Mouse (Mus musculus) embryonic facial prominence, embryonic 14.5 days (tissue): ENCODE measurements around the gene Ism2. TPM values are rescaled to one million over a fixed set of nuclear protein-coding genes. Genes with fewer than 3 reads are reported as not detected.

ENCODE experiments used
- ATAC-seq: fragments of 200-750 bp; cut with Nextera tagmentation; 2 replicates; pipeline ENCODE4 v1.8.0; 2017; ENCODE audit warnings: low read depth, moderate number of reproducible peaks, moderate TSS enrichment
- DNase-seq: peaks from one replicate; pipeline ENCODE4 v3.0.0-alpha.2; 2015; ENCODE audit warnings: low spot score
- H3K27ac ChIP-seq: fragments of 300-500 bp; sonication (generic); replicated peaks from 2 replicates; pipeline ENCODE4 v1.5.1; 2014; ENCODE audit warnings: low read depth, mild to moderate bottlenecking, low read length, moderate library complexity
- H3K27me3 ChIP-seq: fragments of 300-500 bp; sonication (generic); replicated peaks from 2 replicates; pipeline ENCODE4 v1.6.1; 2014; ENCODE audit warnings: low read length; ENCODE audit not compliant: control insufficient read depth, insufficient read depth
- H3K36me3 ChIP-seq: fragments of 300-500 bp; sonication (generic); 2 replicates; pipeline ENCODE4 v1.6.1; 2014; ENCODE audit warnings: low read length, mixed read lengths; ENCODE audit not compliant: control insufficient read depth, insufficient read depth
- H3K4me1 ChIP-seq: fragments of 300-500 bp; sonication (generic); 2 replicates; pipeline ENCODE4 v1.6.1; 2014; ENCODE audit warnings: antibody characterized with exemption, low read length; ENCODE audit not compliant: control insufficient read depth, insufficient read depth
- H3K4me2 ChIP-seq: fragments of 300-500 bp; sonication (generic); 2 replicates; pipeline ENCODE4 v1.6.1; 2014; ENCODE audit warnings: low read depth, mild to moderate bottlenecking, low read length, moderate library complexity, mixed read lengths
- H3K4me3 ChIP-seq: fragments of 300-500 bp; sonication (generic); 2 replicates; pipeline ENCODE4 v1.5.1; 2014; ENCODE audit warnings: low read depth, mild to moderate bottlenecking, low read length
- H3K9ac ChIP-seq: fragments of 300-500 bp; sonication (generic); 2 replicates; pipeline ENCODE4 v1.6.1; 2014; ENCODE audit warnings: low read depth, mild to moderate bottlenecking, low read length, moderate library complexity, mixed read lengths
- H3K9me3 ChIP-seq: fragments of 300-500 bp; sonication (generic); 2 replicates; pipeline ENCODE4 v1.6.1; 2016; ENCODE audit warnings: low read length; ENCODE audit not compliant: control insufficient read depth
- WGBS: fragments of 180-500 bp; shearing (Covaris S2); extraction: QIAGEN DNeasy Blood & Tissue Kit; methylation state at CpG from one replicate; pipeline ENCODE4 v1.1.7; 2014; 5-methylcytosine and 5-hydroxymethylcytosine counted together
- polyA plus RNA-seq: library from polyadenylated mRNA; unstranded; fragments of >200 nt; fragmentation: Nextera tagmentation; extraction: Ambion mirVana; gene quantifications from 2 replicates; pipeline ENCODE4 v1.2.1, GENCODE M21; 2014

Gene Ism2
- polyA plus RNA-seq, 1 experiment from 2014 or later = 0.92 TPM

GRCm38 (mm10) chr12:87266827-87267603 is 32.5 kb downstream of the Ism2 start:
- Histone ChIP-seq H3K36me3 (peaks cover 55% of the 10 kb centered on the region), H3K9me3 (no peaks in the 10 kb centered on the region), H3K9ac (peak overlapping the region; percentile 89), H3K4me2 (peak overlapping the region; percentile 83), H3K27me3 (no peaks in the 10 kb centered on the region), H3K4me1 (peaks cover 15% of the 10 kb centered on the region), H3K27ac (peak overlapping the region; percentile 88), H3K4me3 (peak overlapping the region; percentile 81)
- DNase-seq (peak; percentile 35), ATAC-seq (peak; percentile 34)
- under 1% methylated on average over 23 of the region's 31 CpGs for WGBS

DNA sequence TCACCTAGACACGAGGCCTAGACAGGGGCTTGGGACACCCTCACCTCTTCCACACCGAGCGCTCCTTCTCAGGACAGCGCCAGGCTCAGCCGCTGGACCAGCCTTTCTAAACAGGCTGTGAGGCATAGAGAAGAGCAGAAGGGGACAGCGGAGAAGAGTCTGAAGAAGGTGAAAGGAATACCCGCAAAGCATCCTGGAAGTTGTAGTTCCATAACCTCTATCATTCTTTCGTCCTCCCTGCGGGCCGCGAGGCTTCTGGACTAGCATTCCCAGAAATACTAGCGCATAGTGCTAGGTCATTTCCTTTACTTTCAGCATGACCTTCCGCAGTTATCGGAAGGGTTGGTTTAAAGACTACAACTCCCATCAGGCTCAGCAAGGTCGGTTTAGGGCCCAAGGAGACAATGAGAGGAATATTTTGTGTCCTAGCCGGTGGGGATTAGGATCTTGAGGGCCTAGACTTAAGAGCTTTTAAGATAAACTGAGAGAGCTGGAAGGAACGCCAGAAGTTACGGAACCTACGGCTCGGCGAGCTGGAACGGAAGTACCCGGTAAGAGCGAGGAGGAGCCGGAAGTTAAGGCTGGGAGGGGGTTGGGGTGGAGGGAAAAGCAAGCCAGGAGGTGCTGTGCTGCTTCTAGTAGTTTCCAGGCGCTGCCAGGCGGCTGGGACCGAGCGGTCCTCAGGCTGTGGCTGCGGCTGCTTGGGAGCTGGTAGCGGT is 33.2 kb downstream of the Ism2 start, which contains the start of the genes Vipas39 and Ahsa1:
Gene Vipas39, minus strand, starts transcription at position 149 of the 719 bp plus-strand sequence.
Gene Ahsa1, plus strand, starts transcription at position 372 of the 719 bp plus-strand sequence.
- H3K4me3 ChIP-seq = peak within 1 kb of the TSS; percentile 81
- H3K27me3 ChIP-seq = no peaks in the 10 kb centered on the region
- no peaks in the 10 kb centered on the region for H3K9me3 ChIP-seq
- H3K9ac ChIP-seq = peak within 1 kb of the TSS; percentile 89
- H3K27ac ChIP-seq = peak within 1 kb of the TSS; percentile 88
- ATAC-seq (peak; percentile 98), DNase-seq (peak; percentile 99)
- H3K4me2 ChIP-seq = peak within 1 kb of the TSS; percentile 83
- H3K36me3 ChIP-seq = peaks cover 55% of the 10 kb centered on the region
- peaks cover 15% of the 10 kb centered on the region for H3K4me1 ChIP-seq
- WGBS = under 1% methylated on average over 31 of the region's 31 CpGs

DNA sequence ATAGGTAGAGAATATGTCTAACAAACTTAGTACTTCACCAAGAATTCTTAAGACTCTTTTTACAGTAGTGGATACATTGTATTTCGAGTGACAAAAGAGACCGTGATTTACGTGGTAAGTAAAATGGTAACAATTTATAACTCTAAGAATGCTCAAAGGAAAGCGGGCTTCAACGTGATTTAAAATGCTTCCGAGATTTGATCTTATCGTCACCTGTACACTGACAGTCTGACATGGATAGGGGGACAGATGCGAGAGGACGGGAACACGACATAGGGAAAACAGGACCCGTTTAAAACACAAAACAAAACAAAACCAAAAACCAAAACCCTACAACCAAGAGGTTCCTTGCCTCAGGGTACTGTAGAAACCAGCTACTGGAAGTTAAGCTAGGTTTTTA is 34.1 kb downstream of the Ism2 start:
- peak overlapping the region; percentile 89 for H3K9ac ChIP-seq
- H3K4me2 ChIP-seq = peak overlapping the region; percentile 75
- no peak for DNase-seq
- H3K27ac ChIP-seq = peak overlapping the region; percentile 88
- H3K4me1 ChIP-seq = peaks cover 15% of the 10 kb centered on the region
- H3K27me3 ChIP-seq = no peaks in the 10 kb centered on the region
- H3K9me3 ChIP-seq = no peaks in the 10 kb centered on the region
- H3K4me3 ChIP-seq = peak overlapping the region; percentile 81
- ATAC-seq = no peak
- 18% methylated on average over 11 of the region's 11 CpGs for WGBS
- peaks cover 55% of the 10 kb centered on the region for H3K36me3 ChIP-seq

DNA sequence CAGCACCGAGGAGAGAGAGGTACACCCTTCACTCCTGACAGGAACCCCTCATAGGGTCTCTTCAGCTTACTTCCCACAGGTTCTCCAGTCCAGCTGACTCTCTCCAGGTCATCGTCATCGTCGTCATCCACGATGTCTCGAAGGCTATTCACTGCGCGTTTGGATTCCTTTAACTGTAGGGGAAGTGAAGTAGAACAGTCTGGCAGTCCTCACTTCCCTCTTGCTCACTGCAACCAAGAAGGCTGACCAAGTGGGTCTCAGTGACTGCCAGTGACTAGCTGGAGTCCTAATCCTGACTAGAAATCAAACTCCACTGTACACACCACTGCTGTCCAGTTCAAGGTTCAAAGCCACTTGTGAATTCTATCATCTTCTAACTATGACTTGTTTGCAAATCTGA is 38.9 kb downstream of the Ism2 start:
- peaks cover 72% of the 10 kb centered on the region for H3K36me3 ChIP-seq
- H3K27ac ChIP-seq = no peak overlapping the region
- ATAC-seq (no peak), DNase-seq (no peak)
- no peak overlapping the region for H3K4me2 ChIP-seq
- H3K9ac ChIP-seq = no peak overlapping the region
- no peak overlapping the region for H3K4me3 ChIP-seq
- H3K9me3 ChIP-seq = no peaks in the 10 kb centered on the region
- peaks cover 8% of the 10 kb centered on the region; the same call in 1 of the 2 replicates for H3K4me1 ChIP-seq
- H3K27me3 ChIP-seq = no peaks in the 10 kb centered on the region
- WGBS = 96% methylated on average over 8 of the region's 8 CpGs

GRCm38 (mm10) chr12:87256629-87257028 is 42.9 kb downstream of the Ism2 start:
- Histone ChIP-seq H3K4me1 (no peaks in the 10 kb centered on the region), H3K4me2 (no peak overlapping the region), H3K27me3 (no peaks in the 10 kb centered on the region), H3K27ac (no peak overlapping the region), H3K9ac (no peak overlapping the region), H3K9me3 (no peaks in the 10 kb centered on the region), H3K4me3 (no peak overlapping the region), H3K36me3 (peaks cover 91% of the 10 kb centered on the region)
- 94% methylated on average over 5 of the region's 5 CpGs for WGBS
- ATAC-seq (no peak), DNase-seq (no peak)

- H3K4me1 ChIP-seq = no peaks in the 10 kb centered on the region
- DNase-seq (no peak), ATAC-seq (no peak)
- no peak overlapping the region for H3K27ac ChIP-seq
- no peak overlapping the region for H3K9ac ChIP-seq
- 93% methylated on average over 6 of the region's 6 CpGs for WGBS
- peaks cover 96% of the 10 kb centered on the region for H3K36me3 ChIP-seq
- H3K4me2 ChIP-seq = no peak overlapping the region
- H3K27me3 ChIP-seq = no peaks in the 10 kb centered on the region
- H3K4me3 ChIP-seq = no peak overlapping the region
- H3K9me3 ChIP-seq = no peaks in the 10 kb centered on the region
These were observed 45.6 kb downstream of the Ism2 start for GRCm38 (mm10) chr12:87253878-87254277.

DNA sequence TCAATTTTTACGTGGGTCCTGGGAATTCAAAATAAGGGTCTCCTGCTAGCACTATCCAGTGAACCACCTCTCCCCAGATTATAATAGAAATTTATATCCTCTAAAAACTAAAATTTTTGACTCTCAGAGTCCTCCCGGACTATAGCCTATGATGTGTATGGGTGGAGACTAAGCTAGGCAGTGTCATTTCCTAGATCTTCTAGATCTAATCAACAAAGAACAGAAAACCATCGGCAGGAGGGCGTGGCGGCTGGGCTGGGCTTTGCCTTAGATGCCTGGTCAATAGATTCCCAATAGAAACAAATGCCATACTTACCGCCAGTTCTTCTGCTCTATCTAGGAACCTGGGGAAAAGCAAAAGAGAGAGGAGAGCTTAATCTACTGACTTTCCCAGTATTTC is 49.3 kb downstream of the Ism2 start:
- H3K9ac ChIP-seq = no peak overlapping the region
- DNase-seq = no peak
- H3K27ac ChIP-seq = no peak overlapping the region
- peaks cover 90% of the 10 kb centered on the region for H3K36me3 ChIP-seq
- no peak overlapping the region for H3K4me2 ChIP-seq
- no peaks in the 10 kb centered on the region for H3K9me3 ChIP-seq
- ATAC-seq = no peak
- 88% methylated on average over 6 of the region's 6 CpGs for WGBS
- no peaks in the 10 kb centered on the region for H3K4me1 ChIP-seq
- no peaks in the 10 kb centered on the region for H3K27me3 ChIP-seq
- no peak overlapping the region for H3K4me3 ChIP-seq

DNA sequence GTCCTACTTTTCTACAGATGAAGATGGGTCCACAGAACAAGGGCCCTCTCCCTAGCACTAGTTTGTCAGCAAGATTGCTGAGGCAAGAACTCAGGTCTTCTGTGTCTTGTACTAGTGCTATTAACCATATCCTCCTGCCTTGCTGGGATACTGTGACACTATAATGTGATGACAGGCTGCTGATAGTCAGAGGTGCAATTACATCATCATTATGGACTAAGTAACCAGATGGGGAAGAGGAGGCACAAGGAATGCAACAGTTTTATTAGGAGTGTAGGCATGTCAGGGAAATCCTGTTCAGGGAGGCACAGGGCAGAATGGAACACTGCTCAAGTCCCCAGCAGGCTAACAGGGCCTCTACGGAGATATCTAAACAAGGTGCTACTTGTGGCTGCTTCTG is 60.9 kb downstream of the Ism2 start, which contains the start of gene Noxred1:
Gene Noxred1, minus strand, starts transcription at position 101 of the 400 bp plus-strand sequence.
- Histone ChIP-seq H3K27ac (no peak within 1 kb of the TSS), H3K4me2 (no peak within 1 kb of the TSS), H3K9me3 (no peaks in the 10 kb centered on the region), H3K27me3 (no peaks in the 10 kb centered on the region), H3K4me1 (no peaks in the 10 kb centered on the region), H3K36me3 (peaks cover 53% of the 10 kb centered on the region), H3K9ac (no peak within 1 kb of the TSS), H3K4me3 (no peak within 1 kb of the TSS)
- no peak for DNase-seq
- no peak for ATAC-seq
- WGBS = 100% methylated on average over 1 of the region's 1 CpGs
